Mouse (Mus musculus) lung, embryonic 14.5 days (tissue): ENCODE results near the gene Npr3. TPM values are rescaled to one million over a fixed set of nuclear protein-coding genes. Genes with fewer than 3 reads are reported as not detected.

Source experiments
- ATAC-seq: fragments of 200-750 bp; cut with Nextera tagmentation; 2 replicates; pipeline ENCODE4 v1.8.0; 2017; ENCODE audit warnings: mild to moderate bottlenecking, moderate TSS enrichment, moderate library complexity; ENCODE audit not compliant: insufficient read depth
- DNase-seq: peaks from one replicate; pipeline ENCODE4 v3.0.0-alpha.2; 2015
- H3K27ac ChIP-seq: fragments of 300-500 bp; sonication (generic); 2 replicates; pipeline ENCODE4 v1.5.1; 2014; ENCODE audit warnings: low read depth, mild to moderate bottlenecking, moderate library complexity
- H3K27me3 ChIP-seq: fragments of 300-500 bp; sonication (generic); 2 replicates; pipeline ENCODE4 v1.6.1; 2014; ENCODE audit warnings: low read length, control low read depth; ENCODE audit not compliant: insufficient read depth
- H3K36me3 ChIP-seq: fragments of 300-500 bp; sonication (generic); 2 replicates; pipeline ENCODE4 v1.6.1; 2014; ENCODE audit warnings: control low read depth; ENCODE audit not compliant: insufficient read depth
- H3K4me1 ChIP-seq: fragments of 300-500 bp; sonication (generic); 2 replicates; pipeline ENCODE4 v1.6.1; 2014; ENCODE audit warnings: antibody characterized with exemption, control low read depth; ENCODE audit not compliant: insufficient read depth
- H3K4me2 ChIP-seq: fragments of 300-500 bp; sonication (generic); 2 replicates; pipeline ENCODE4 v1.6.1; 2014; ENCODE audit warnings: mild to moderate bottlenecking
- H3K4me3 ChIP-seq: fragments of 300-500 bp; sonication (generic); 2 replicates; pipeline ENCODE4 v1.5.1; 2014; ENCODE audit warnings: low read depth, low read length
- H3K9ac ChIP-seq: fragments of 300-500 bp; sonication (generic); 2 replicates; pipeline ENCODE4 v1.6.1; 2014
- H3K9me3 ChIP-seq: fragments of 300-500 bp; sonication (generic); 2 replicates; pipeline ENCODE4 v1.6.1; 2016; ENCODE audit warnings: low read depth, low read length, control low read depth
- CTCF ChIP-seq: IDR thresholded peaks from 2 replicates; pipeline ENCODE4 v1.5.1; 2016; ENCODE audit warnings: antibody characterized with exemption, low read depth
- WGBS: fragments of 180-500 bp; shearing (Covaris S2); extraction: QIAGEN DNeasy Blood & Tissue Kit; methylation state at CpG from one replicate; pipeline ENCODE4 v1.1.7; 2014; 5-methylcytosine and 5-hydroxymethylcytosine counted together
- polyA plus RNA-seq: library from polyadenylated mRNA; unstranded; fragments of >200 nt; fragmentation: Nextera tagmentation; extraction: Ambion mirVana; gene quantifications from 2 replicates; pipeline ENCODE4 v1.2.1, GENCODE M21; 2014

Npr3 gene
- polyA plus RNA-seq, 1 experiment from 2014 or later, result 11.3 TPM

DNA sequence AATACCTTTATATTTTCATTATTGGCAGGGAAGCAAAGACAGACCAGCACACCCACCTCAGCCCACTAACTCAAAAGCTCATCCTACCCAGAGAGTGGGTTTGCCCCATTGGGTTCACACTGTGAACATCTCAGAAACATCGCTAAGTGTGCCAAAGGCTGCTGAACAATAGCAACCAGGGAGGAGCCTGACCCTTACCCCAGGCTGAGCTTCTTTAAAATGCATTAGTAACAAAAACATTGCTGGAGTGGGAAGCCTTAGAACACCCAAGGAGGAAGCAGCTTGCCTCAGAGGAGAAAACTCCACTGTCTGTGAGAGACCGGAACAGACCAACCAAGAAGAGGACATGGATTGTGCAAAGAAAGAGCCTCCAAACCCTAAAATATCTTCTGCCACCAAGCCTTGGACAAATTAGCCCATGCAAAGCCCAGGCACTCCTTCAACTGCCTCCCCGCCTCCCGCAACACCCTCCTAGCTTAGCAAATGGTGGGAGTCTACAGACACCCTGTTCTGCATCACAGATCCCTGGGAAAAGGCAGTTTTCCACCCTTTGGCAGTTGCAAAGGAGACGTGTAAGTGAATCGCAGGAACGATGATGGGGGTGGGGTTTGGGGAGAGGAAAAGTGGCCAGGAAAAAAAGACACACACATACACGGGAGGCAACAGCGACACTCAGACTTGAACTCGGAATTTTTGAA, 24.4 kb downstream of the Npr3 start:
- Histone ChIP-seq H3K9ac (no peak overlapping the region), H3K27ac (no peak overlapping the region), H3K9me3 (no peaks in the 10 kb centered on the region), H3K4me3 (no peak overlapping the region), H3K4me2 (no peak overlapping the region), H3K27me3 (no peaks in the 10 kb centered on the region), H3K4me1 (no peaks in the 10 kb centered on the region), H3K36me3 (peaks cover 30% of the 10 kb centered on the region; the same call in 1 of the 2 replicates)
- DNase-seq, result no peak
- WGBS, result 71% methylated on average over 10 of the region's 10 CpGs
- TF ChIP-seq CTCF, result no peak
- ATAC-seq, result no peak

DNA sequence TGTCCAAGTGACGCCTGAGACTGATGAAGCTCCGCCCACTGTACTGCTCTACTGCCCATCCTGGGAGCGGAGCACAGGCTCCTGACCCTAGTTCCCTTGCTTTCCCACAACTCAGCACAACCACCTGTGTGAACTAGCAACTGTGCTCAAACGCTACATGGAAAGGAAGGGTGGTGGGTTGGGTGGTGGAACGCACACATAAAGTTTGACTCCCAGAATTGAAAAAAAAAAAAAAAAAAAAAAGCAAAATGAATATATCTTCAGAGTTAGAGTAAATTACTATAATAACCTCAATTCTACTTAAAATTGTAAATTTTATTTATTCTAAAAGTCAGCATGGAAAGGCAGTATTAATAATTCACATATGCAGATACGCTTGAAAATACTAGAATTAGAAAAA, 25.3 kb downstream of the Npr3 start:
- TF ChIP-seq CTCF, result no peak
- Histone ChIP-seq H3K4me3 (no peak overlapping the region), H3K9me3 (no peaks in the 10 kb centered on the region), H3K27me3 (no peaks in the 10 kb centered on the region), H3K4me2 (no peak overlapping the region), H3K27ac (no peak overlapping the region), H3K36me3 (peaks cover 32% of the 10 kb centered on the region; the same call in 1 of the 2 replicates), H3K4me1 (no peaks in the 10 kb centered on the region), H3K9ac (no peak overlapping the region)
- 89% methylated on average over 6 of the region's 6 CpGs for WGBS
- DNase-seq (no peak), ATAC-seq (no peak)

DNA sequence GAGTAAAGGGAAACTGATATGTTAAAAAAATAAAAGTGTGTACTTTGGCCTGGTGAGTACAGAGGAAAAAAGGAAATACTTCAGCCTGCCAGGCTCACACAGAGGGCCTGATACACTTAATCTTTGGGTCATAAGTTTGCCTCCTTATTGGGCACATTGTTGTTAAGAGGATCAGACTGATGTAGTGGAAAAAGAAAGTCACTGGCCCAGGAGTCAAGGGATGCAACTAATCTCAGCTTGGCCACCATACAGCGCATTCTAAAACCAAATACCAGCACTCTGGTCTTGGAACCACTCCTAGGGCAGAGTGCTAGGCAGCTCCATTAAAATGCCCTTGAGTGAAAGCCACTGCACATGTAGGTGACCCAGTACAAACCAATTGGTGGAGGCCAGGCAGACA, 28.8 kb downstream of the Npr3 start:
- Histone ChIP-seq H3K27ac (no peak overlapping the region), H3K4me1 (no peaks in the 10 kb centered on the region), H3K9ac (no peak overlapping the region), H3K4me2 (no peak overlapping the region), H3K9me3 (no peaks in the 10 kb centered on the region), H3K4me3 (no peak overlapping the region), H3K27me3 (no peaks in the 10 kb centered on the region), H3K36me3 (peaks cover 30% of the 10 kb centered on the region; the same call in 1 of the 2 replicates)
- ATAC-seq (no peak), DNase-seq (no peak)
- WGBS, result 93% methylated on average over 1 of the region's 1 CpGs
- TF ChIP-seq CTCF, result no peak

DNA sequence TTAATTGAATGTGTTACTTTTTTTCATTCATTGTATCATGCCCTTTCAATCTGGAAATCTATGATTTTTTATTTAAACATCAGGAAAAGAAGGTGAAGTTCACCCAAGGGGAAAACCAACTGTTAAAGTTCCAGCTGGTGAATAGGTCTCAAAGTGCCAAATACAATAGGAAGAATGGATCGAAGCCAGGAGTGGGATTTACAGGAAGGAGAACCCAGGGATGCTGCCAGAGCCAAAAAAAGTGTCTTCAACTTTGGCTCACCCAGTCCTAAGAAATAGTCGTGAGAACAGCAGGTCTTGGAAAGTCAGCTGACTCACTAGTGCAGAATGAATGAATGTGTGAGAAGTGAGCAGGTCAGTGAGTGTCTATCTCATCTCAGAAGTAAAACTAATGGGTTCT, 29.8 kb downstream of the Npr3 start:
- Histone ChIP-seq H3K9me3 (no peaks in the 10 kb centered on the region), H3K36me3 (peaks cover 20% of the 10 kb centered on the region; the same call in 1 of the 2 replicates), H3K4me1 (no peaks in the 10 kb centered on the region), H3K27ac (no peak overlapping the region), H3K27me3 (no peaks in the 10 kb centered on the region), H3K9ac (no peak overlapping the region), H3K4me2 (no peak overlapping the region), H3K4me3 (no peak overlapping the region)
- no peak for DNase-seq
- no peak for TF ChIP-seq CTCF
- WGBS, result 75% methylated on average over 2 of the region's 2 CpGs
- no peak for ATAC-seq

DNA sequence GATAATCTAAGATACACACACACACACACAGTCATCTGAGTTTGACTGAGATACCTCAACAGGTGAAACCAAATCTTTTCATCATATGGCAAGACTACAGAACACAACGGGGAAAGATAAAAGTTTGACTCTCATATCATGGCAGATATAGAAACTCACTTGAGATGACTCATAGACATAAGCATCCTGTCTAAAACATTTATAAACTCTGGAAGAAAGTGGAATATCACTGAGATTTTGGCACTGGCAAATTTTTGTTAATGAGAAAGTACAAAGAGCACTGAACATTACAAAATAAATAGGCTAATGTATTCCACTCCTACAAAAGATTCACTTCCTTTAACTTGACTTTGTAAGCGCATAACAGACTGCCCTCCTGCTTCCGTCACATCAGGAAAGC, 40.2 kb downstream of the Npr3 start:
- ATAC-seq (no peak), DNase-seq (no peak)
- WGBS, result 86% methylated on average over 3 of the region's 3 CpGs
- no peaks in the 10 kb centered on the region for H3K4me1 ChIP-seq
- H3K27ac ChIP-seq, result no peak overlapping the region
- TF ChIP-seq CTCF, result no peak
- H3K9ac ChIP-seq, result no peak overlapping the region
- H3K4me2 ChIP-seq, result no peak overlapping the region
- H3K4me3 ChIP-seq, result no peak overlapping the region
- 0 out of 2 replicates have a peak, but pooled peaks cover 3% of the 10 kb centered on the region for H3K36me3 ChIP-seq
- no peaks in the 10 kb centered on the region for H3K27me3 ChIP-seq
- no peaks in the 10 kb centered on the region for H3K9me3 ChIP-seq

DNA sequence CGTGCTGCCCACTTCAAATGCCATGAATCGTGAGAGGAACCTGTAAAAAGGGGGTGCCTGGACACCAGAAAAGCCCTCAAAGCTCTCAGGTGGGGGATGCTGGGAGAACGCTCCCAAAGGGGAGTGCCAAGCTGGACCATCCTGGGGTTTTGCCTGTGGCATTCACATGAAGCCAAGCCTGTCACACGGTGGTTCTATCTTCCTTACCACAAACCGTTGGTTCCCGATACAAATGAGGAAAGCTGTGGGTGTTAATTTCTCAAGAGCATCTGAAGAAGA, 43.6 kb downstream of the Npr3 start:
- Histone ChIP-seq H3K27me3 (no peaks in the 10 kb centered on the region), H3K4me2 (no peak overlapping the region), H3K27ac (no peak overlapping the region), H3K4me3 (no peak overlapping the region), H3K9me3 (no peaks in the 10 kb centered on the region), H3K4me1 (no peaks in the 10 kb centered on the region), H3K9ac (no peak overlapping the region), H3K36me3 (peaks cover 3% of the 10 kb centered on the region; the same call in 1 of the 2 replicates)
- 84% methylated on average over 6 of the region's 6 CpGs for WGBS
- no peak for TF ChIP-seq CTCF
- ATAC-seq (no peak), DNase-seq (no peak)

DNA sequence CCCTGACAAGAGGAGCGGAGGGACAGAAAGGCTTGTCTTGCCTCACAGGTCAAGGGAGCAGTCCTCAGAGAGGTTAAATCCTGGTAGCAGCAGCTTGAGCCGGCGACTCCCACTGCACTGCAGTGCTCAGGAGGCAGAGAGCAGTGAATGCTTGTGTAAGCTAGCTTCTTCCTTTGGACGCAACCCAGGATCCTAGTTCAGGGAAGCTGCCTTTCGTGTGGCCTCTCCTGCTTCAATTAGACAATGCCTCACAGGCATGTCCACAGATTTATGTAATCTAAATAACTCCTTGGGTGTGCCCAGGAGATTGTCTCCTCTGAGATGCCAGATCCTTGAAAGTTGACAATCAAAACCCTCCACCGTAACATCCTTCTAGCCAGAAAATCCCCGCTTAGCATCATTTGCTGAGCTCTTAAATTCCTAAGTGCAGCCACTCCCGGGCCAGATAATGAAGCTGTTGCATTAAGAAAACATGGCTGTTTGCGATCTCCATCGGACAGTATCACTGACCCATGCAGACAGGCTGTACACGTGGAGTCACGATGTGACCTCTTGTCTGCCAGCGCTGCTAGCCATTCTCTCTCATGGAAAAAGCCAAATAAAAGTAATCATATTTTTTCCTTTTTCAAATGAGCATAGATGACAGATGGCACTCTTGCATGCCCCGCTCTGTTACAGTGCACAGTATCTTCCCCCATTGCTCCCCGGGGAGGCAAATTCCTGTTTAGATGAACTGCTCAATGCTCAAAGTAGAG, 44.1 kb downstream of the Npr3 start:
- H3K27ac ChIP-seq, result no peak overlapping the region
- no peak overlapping the region for H3K4me2 ChIP-seq
- 71% methylated on average over 15 of the region's 15 CpGs for WGBS
- H3K9ac ChIP-seq, result no peak overlapping the region
- ATAC-seq (no peak), DNase-seq (no peak)
- H3K36me3 ChIP-seq, result peaks cover 3% of the 10 kb centered on the region; the same call in 1 of the 2 replicates
- H3K4me3 ChIP-seq, result no peak overlapping the region
- H3K9me3 ChIP-seq, result no peaks in the 10 kb centered on the region
- no peaks in the 10 kb centered on the region for H3K4me1 ChIP-seq
- H3K27me3 ChIP-seq, result no peaks in the 10 kb centered on the region
- no peak for TF ChIP-seq CTCF
